Mouse (Mus musculus): Measurements from ENCODE around the gene Iscu. TPM values are rescaled to one million over a fixed set of nuclear protein-coding genes. Genes with fewer than 3 reads are reported as not detected.

Iscu gene
- polyA plus RNA-seq, 1 experiment from 2014 or later: 113 TPM

DNA sequence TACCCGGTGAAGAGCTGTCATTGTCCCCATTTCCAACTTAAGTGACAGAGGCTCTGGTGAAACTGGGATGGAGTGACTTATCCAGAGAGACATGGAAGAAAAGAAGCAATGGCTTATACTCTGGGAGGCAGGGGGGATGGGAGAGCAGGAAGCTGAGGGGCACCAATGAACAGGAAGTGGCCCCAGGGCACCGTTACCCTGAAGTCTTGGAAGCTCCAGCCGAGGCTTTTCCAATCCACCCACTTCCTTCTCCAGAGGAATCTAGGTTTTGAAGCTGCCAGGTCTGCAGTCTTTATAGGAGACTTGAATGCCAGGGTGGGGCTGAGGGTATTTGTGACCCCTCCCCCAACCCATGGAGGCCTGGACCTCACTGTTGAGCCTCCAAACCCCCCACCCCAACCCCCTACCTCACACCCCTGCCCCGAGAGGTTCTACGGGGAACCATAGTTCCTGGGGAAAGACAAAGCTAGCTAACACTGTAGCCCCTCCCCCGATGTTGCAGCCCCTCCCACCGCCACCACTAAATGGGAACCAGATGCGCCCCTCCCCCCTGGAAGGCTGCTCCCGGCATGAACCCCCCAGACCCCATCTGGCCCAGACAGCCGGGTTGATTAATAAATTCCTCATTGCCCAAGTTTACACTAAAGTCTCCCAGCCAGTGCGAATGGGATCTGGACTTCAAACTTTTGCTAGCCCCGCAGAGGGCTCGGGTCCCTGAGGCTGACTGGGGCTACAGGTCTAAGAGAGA lies 24.0 kb downstream of the Iscu start:
- H3K4me2 ChIP-seq: peak overlapping the region; percentile 21
- ATAC-seq (ENCODE audit: low FRiP score): no peak
- H3K9ac ChIP-seq: no peak overlapping the region
- H3K27me3 ChIP-seq: peaks cover 26% of the 10 kb centered on the region; the same call in 1 of the 2 replicates
- no peak overlapping the region for H3K4me3 ChIP-seq (replicated peaks)
- H3K36me3 ChIP-seq (replicated peaks): no peaks in the 10 kb centered on the region
- 9% methylated on average over 13 of the region's 13 CpGs for WGBS
- H3K27ac ChIP-seq: peak overlapping the region; percentile 27; the same call in 1 of the 2 replicates
- H3K9me3 ChIP-seq: no peaks in the 10 kb centered on the region
- peaks cover 27% of the 10 kb centered on the region for H3K4me1 ChIP-seq

DNA sequence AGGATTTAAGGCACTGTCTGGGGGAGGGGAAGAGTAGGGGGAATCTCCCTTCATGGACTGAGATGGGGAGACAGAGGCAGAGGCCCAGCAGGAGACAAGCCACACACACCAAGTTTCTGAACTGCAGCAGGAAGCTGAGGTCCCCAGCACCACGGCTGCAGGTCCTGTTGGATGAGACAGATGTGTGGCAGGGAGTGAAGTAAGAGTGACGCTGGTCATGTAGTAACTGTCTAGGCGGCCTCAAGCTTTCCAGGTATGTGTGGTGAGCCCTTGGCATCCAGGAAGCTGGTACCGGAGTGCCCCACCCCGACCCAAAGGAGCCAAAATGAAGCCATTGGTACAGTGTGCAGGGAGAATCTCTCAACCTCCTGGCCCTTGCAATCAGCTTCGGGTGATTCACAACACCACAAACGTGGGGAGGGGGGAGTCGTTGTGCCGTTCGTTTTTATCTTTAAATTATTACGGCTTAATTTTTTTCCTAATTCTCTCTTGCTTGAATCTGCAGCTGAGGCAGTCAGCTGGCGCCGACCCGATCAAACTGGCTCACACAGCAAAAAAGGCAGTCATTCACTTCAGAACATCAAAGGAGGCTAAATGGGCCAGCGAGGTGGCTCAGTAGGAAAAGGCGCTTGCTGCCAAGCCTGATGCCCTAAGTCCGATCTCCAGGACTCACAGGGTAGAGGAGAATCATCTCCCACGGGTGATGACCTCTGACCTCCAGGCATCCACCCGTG lies 24.8 kb downstream of the Iscu start:
- WGBS: 16% methylated on average over 19 of the region's 19 CpGs
- Histone ChIP-seq H3K9ac (no peak overlapping the region), H3K4me2 (peak overlapping the region; percentile 21), H3K36me3 (replicated peaks) (no peaks in the 10 kb centered on the region), H3K4me1 (peaks cover 27% of the 10 kb centered on the region), H3K9me3 (no peaks in the 10 kb centered on the region), H3K27ac (peak overlapping the region; percentile 27; the same call in 1 of the 2 replicates), H3K27me3 (peaks cover 26% of the 10 kb centered on the region; the same call in 1 of the 2 replicates), H3K4me3 (replicated peaks) (no peak overlapping the region)
- ATAC-seq (ENCODE audit: low FRiP score): no peak

DNA sequence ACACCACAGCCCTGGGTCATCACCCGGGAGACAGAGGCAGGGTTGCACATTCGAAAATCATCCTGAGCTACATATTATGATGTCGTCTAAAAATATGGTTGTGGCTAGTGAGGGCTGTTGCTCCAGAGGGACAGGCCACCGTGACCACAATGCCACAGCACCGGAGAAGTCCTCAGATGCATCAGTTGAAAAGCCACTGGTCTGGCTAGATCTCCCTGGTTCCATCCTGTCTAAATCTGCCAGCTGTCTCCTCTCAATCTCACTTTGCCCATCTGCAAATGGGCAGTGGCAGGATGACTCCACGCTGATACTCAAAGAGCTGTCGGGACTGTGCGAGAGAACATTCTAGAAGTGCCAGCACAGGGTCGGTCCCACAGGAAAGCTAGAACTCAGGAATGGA lies 26.0 kb downstream of the Iscu start:
- ATAC-seq (ENCODE audit: low FRiP score): no peak
- Histone ChIP-seq H3K4me2 (no peak overlapping the region), H3K27ac (no peak overlapping the region), H3K4me1 (peaks cover 27% of the 10 kb centered on the region), H3K9me3 (no peaks in the 10 kb centered on the region), H3K36me3 (replicated peaks) (no peaks in the 10 kb centered on the region), H3K9ac (no peak overlapping the region), H3K4me3 (replicated peaks) (no peak overlapping the region), H3K27me3 (peaks cover 26% of the 10 kb centered on the region; the same call in 1 of the 2 replicates)
- 88% methylated on average over 9 of the region's 9 CpGs for WGBS

- WGBS: 46% methylated on average over 5 of the region's 5 CpGs
- peaks cover 27% of the 10 kb centered on the region for H3K4me1 ChIP-seq
These were observed 27.1 kb downstream of the Iscu start for GRCm38 (mm10) chr5:113799691-113800090.

GRCm38 (mm10) chr5:113800280-113800679 lies 27.7 kb downstream of the Iscu start, which contains the start of gene Tmem119:
TSS of gene Tmem119 (minus strand) at chr5:113800516.
- H3K4me3 ChIP-seq (replicated peaks): peak within 1 kb of the TSS; percentile 19; the same call in 1 of the 2 replicates
- H3K27me3 ChIP-seq: peaks cover 26% of the 10 kb centered on the region; the same call in 1 of the 2 replicates
- no peaks in the 10 kb centered on the region for H3K9me3 ChIP-seq
- 1% methylated on average over 11 of the region's 11 CpGs for WGBS
- no peaks in the 10 kb centered on the region for H3K36me3 ChIP-seq (replicated peaks)
- H3K27ac ChIP-seq: peak within 1 kb of the TSS; percentile 46; the same call in 1 of the 2 replicates
- H3K9ac ChIP-seq: no peak within 1 kb of the TSS
- ATAC-seq (ENCODE audit: low FRiP score): peak; percentile 77
- H3K4me1 ChIP-seq: peaks cover 27% of the 10 kb centered on the region
- peak within 1 kb of the TSS; percentile 19 for H3K4me2 ChIP-seq

More at GRCm38 (mm10) chr5:113799691-113800090, 27.1 kb downstream of the Iscu start:
- Histone ChIP-seq H3K4me2 (peak overlapping the region; percentile 19; the same call in 1 of the 2 replicates), H3K9ac (no peak overlapping the region), H3K27ac (peak overlapping the region; percentile 46; the same call in 1 of the 2 replicates), H3K36me3 (replicated peaks) (no peaks in the 10 kb centered on the region), H3K9me3 (no peaks in the 10 kb centered on the region), H3K4me3 (replicated peaks) (0 out of 2 replicates have a peak overlapping the region, but pooled peaks have one; percentile 10), H3K27me3 (peaks cover 26% of the 10 kb centered on the region; the same call in 1 of the 2 replicates)
- peak; percentile 33; the same call in 1 of the 2 replicates for ATAC-seq (ENCODE audit: low FRiP score)

- Histone ChIP-seq H3K27me3 (0 out of 2 replicates have a peak, but pooled peaks cover 1% of the 10 kb centered on the region), H3K4me3 (replicated peaks) (no peak overlapping the region), H3K36me3 (replicated peaks) (no peaks in the 10 kb centered on the region), H3K4me2 (no peak overlapping the region), H3K9ac (no peak overlapping the region), H3K27ac (no peak overlapping the region), H3K4me1 (peaks cover 13% of the 10 kb centered on the region), H3K9me3 (no peaks in the 10 kb centered on the region)
- ATAC-seq (ENCODE audit: low FRiP score): no peak
- 62% methylated on average over 7 of the region's 7 CpGs for WGBS
These were observed 31.9 kb downstream of the Iscu start for GRCm38 (mm10) chr5:113804395-113804966.

DNA sequence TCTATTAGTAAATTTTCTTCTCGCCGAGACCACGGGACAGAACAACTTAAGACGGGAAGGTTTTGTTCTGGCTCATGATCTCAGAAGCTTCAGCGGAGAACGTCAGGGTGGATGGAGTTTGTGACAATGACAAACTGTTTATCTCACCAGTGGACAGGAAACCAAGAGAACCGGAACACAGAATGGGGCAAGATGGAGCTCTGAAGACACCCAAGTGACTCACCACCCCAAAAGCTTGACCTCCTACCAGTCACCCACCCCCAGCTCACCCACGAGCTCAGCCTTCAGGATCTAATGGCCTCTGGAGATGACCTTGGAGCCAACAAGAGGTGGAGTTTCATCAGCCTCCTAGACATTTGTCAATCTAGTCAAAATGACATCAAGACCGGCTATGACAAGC lies 32.8 kb downstream of the Iscu start:
- Histone ChIP-seq H3K4me3 (replicated peaks) (no peak overlapping the region), H3K4me1 (peaks cover 4% of the 10 kb centered on the region), H3K27ac (no peak overlapping the region), H3K4me2 (no peak overlapping the region), H3K9ac (no peak overlapping the region), H3K9me3 (no peaks in the 10 kb centered on the region), H3K27me3 (no peaks in the 10 kb centered on the region), H3K36me3 (replicated peaks) (no peaks in the 10 kb centered on the region)
- 89% methylated on average over 9 of the region's 9 CpGs for WGBS
- no peak for ATAC-seq (ENCODE audit: low FRiP score)

DNA sequence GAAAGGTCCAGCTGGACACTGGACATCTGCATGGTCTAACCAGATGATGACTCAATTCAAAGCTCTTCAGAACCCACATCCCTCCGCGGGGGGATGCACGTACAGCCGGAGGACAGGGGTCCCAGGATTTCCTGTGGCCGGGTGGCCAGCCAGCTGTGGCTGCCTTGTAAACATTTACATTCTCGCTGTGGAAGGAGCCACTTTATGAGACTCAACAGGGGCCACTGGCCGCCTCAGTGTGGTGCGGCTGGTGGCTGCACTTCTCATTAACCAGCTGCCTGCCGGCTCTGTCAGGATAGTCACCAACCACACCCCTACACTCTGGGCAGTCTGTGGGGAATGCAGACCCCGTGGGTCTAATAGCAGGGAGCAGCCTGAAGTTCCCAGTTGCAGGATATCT lies 33.9 kb downstream of the Iscu start:
- no peaks in the 10 kb centered on the region for H3K36me3 ChIP-seq (replicated peaks)
- no peak overlapping the region for H3K9ac ChIP-seq
- ATAC-seq (ENCODE audit: low FRiP score): no peak
- H3K4me1 ChIP-seq: no peaks in the 10 kb centered on the region
- no peak overlapping the region for H3K4me3 ChIP-seq (replicated peaks)
- H3K9me3 ChIP-seq: peaks cover 5% of the 10 kb centered on the region; the same call in 1 of the 2 replicates
- no peak overlapping the region for H3K27ac ChIP-seq
- no peaks in the 10 kb centered on the region for H3K27me3 ChIP-seq
- no peak overlapping the region for H3K4me2 ChIP-seq
- WGBS: 46% methylated on average over 10 of the region's 10 CpGs

DNA sequence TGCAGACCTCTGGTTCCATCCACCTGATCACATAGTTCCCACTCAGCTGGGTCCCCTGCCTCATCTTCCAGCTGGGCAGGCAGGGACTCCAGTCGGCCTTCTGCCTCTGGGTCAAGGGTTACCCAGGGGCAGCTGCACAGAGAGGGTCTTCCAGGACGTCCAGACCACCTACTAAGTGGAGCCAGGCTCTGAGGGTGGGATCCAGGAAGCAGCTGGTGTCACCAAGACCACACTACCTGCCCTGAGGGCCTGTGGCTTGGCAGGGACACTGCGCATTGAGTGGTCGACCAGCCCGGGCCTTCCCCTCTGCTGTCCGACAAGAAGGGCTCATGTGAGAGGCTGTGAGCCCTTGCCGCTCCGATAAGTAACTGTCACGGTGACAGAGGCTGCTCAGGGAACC lies 35.2 kb downstream of the Iscu start:
- H3K9ac ChIP-seq: no peak overlapping the region
- H3K9me3 ChIP-seq: peaks cover 7% of the 10 kb centered on the region; the same call in 1 of the 2 replicates
- H3K36me3 ChIP-seq (replicated peaks): no peaks in the 10 kb centered on the region
- 64% methylated on average over 9 of the region's 9 CpGs for WGBS
- H3K27me3 ChIP-seq: no peaks in the 10 kb centered on the region
- no peak for ATAC-seq (ENCODE audit: low FRiP score)
- no peak overlapping the region for H3K27ac ChIP-seq
- no peak overlapping the region for H3K4me2 ChIP-seq
- no peaks in the 10 kb centered on the region for H3K4me1 ChIP-seq
- H3K4me3 ChIP-seq (replicated peaks): no peak overlapping the region

DNA sequence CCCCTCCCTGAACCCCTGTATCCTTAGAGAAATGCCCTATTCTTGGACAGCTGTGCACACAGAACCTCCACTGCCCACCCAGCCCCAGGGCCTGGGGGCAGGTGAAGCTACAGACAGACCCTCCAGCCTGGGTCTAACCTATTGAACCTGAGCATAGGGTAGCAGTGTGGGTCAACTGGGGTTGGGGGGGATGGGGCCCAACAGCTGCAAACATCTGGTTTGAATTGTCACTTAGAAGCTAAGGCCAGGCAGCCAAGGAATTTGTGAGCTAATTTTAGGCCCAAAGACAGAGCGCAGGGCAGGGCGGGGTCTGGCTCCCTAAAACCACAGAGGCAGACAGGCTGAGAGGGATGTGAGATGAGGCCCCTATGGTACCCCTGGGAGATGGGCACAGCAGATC lies 35.6 kb downstream of the Iscu start:
- H3K4me2 ChIP-seq: no peak overlapping the region
- H3K9me3 ChIP-seq: peaks cover 7% of the 10 kb centered on the region; the same call in 1 of the 2 replicates
- no peaks in the 10 kb centered on the region for H3K36me3 ChIP-seq (replicated peaks)
- H3K4me3 ChIP-seq (replicated peaks): no peak overlapping the region
- H3K9ac ChIP-seq: no peak overlapping the region
- H3K4me1 ChIP-seq: no peaks in the 10 kb centered on the region
- H3K27me3 ChIP-seq: peaks cover 4% of the 10 kb centered on the region; the same call in 1 of the 2 replicates
- no peak overlapping the region for H3K27ac ChIP-seq
- no peak for ATAC-seq (ENCODE audit: low FRiP score)
- WGBS: 86% methylated on average over 2 of the region's 2 CpGs

DNA sequence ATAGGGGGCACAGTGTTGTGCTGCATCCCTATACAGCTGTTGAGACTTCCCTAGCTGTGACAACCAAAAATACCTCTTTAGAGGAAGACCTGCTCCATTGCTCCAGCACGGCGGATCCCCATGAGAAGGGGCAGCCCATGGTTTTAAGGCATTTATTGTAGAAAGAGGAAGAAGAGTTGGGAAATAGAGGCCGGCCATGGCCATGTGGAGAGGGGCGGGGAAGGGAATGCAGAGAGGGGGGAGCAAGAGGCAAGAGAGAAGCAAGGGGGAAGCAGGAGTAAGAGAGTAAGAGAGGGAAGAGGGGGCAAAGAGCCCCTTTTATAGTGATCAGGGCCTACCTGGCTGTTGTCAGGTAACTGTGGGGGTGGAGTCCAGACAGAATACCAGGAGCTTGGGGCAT lies 37.6 kb downstream of the Iscu start:
- peaks cover 16% of the 10 kb centered on the region for H3K27me3 ChIP-seq
- no peak overlapping the region for H3K27ac ChIP-seq
- no peak overlapping the region for H3K4me3 ChIP-seq (replicated peaks)
- no peaks in the 10 kb centered on the region for H3K4me1 ChIP-seq
- no peak for ATAC-seq (ENCODE audit: low FRiP score)
- 92% methylated on average over 4 of the region's 4 CpGs for WGBS
- H3K9me3 ChIP-seq: peaks cover 7% of the 10 kb centered on the region; the same call in 1 of the 2 replicates
- no peak overlapping the region for H3K9ac ChIP-seq
- no peaks in the 10 kb centered on the region for H3K36me3 ChIP-seq (replicated peaks)
- H3K4me2 ChIP-seq: no peak overlapping the region

Data from forebrain, embryonic 12.5 days (tissue).